ENCODE assay signal across 20 mouse cellular contexts in genomic region chr19:44416240-44416639, GRCm38 (mm10). TPM values are rescaled to one million over a fixed set of nuclear protein-coding genes. Genes with fewer than 3 reads are reported as not detected.
A peak's percentile ranks its signal among the peaks of the same experiment; 100 is the strongest.
DNase-seq lines count a peak whose midpoint lies in the region; ATAC-seq and TF ChIP-seq lines count a peak whose summit lies in the region.
"Had no signal": no experiment of that assay in that cellular context is flagged by ENCODE, and none has a peak within 500 bp of the region (broad histone marks: within the 10 kb centered on the region; RNA-seq: fewer than 3 reads in every experiment).

No protein-coding gene starts in this region.

- ATAC-seq in intestine, postnatal 0 days = peak; percentile 47; the same call in 1 of the 2 replicates
- no peak for ATAC-seq in intestine, embryonic 15.5 days
- ATAC-seq: activated CD4-positive, CD25-positive, alpha-beta regulatory T cell, adult 4 months; forebrain, embryonic 13.5 days had no signal

- H3K36me3 ChIP-seq in intestine, postnatal 0 days (ENCODE audit: control insufficient read depth, insufficient read depth) = no peaks in the 10 kb centered on the region
- H3K36me3 ChIP-seq in intestine, embryonic 15.5 days = no peaks in the 10 kb centered on the region
- H3K36me3 ChIP-seq: hindbrain, embryonic 15.5 days; limb, embryonic 13.5 days; stomach, embryonic 15.5 days had no signal

- H3K4me2 ChIP-seq in intestine, postnatal 0 days (replicated peaks; ENCODE audit: low read depth) = no peak overlapping the region
- no peak overlapping the region for H3K4me2 ChIP-seq in intestine, embryonic 15.5 days (replicated peaks)
- H3K4me2 ChIP-seq: forebrain, embryonic 13.5 days; hindbrain, embryonic 15.5 days; limb, embryonic 13.5 days; midbrain, embryonic 11.5 days; stomach, embryonic 15.5 days had no signal

- H3K9ac ChIP-seq in intestine, postnatal 0 days (ENCODE audit: low read depth, low read length) = no peak overlapping the region
- no peak overlapping the region for H3K9ac ChIP-seq in intestine, embryonic 15.5 days
- H3K9ac ChIP-seq: forebrain, embryonic 13.5 days; hindbrain, embryonic 15.5 days; limb, embryonic 13.5 days; stomach, embryonic 15.5 days had no signal

- no peaks in the 10 kb centered on the region for H3K9me3 ChIP-seq in intestine, postnatal 0 days (ENCODE audit: control insufficient read depth)
- H3K9me3 ChIP-seq in intestine, embryonic 15.5 days = no peaks in the 10 kb centered on the region
- H3K9me3 ChIP-seq: forebrain, embryonic 13.5 days; hindbrain, embryonic 15.5 days; limb, embryonic 13.5 days; stomach, embryonic 15.5 days had no signal

- no peaks in the 10 kb centered on the region for H3K4me1 ChIP-seq in intestine, postnatal 0 days (replicated peaks; ENCODE audit: control insufficient read depth, insufficient read depth, low read length)
- no peaks in the 10 kb centered on the region for H3K4me1 ChIP-seq in intestine, embryonic 15.5 days (replicated peaks)
- H3K4me1 ChIP-seq: forebrain, embryonic 13.5 days; hindbrain, embryonic 15.5 days; limb, embryonic 13.5 days; stomach, embryonic 15.5 days had no signal

- H3K27ac ChIP-seq in intestine, postnatal 0 days (ENCODE audit: low read depth, low read length) = no peak overlapping the region
- no peak overlapping the region for H3K27ac ChIP-seq in intestine, embryonic 15.5 days
- H3K27ac ChIP-seq: forebrain, embryonic 13.5 days; hindbrain, embryonic 15.5 days; layer of hippocampus, adult 2 months; left cerebral cortex, adult 2 months; limb, embryonic 13.5 days; stomach, embryonic 15.5 days had no signal

- DNase-seq in 3134 (ENCODE audit: extremely low read depth, insufficient read length, low spot score) = peak; percentile 68
- peak; percentile 78 for DNase-seq in adrenal gland, postnatal 10 days
- peak; percentile 19 for DNase-seq in kidney, postnatal 14 days
- DNase-seq in spleen, adult 18-20 months = no peak
- no peak for DNase-seq in right cerebral cortex, adult 18-20 months
- no peak for DNase-seq in cerebellum, postnatal 4 days (ENCODE audit: low spot score in 2 of 2)
- DNase-seq: cerebellum, postnatal 36 days; lung, postnatal 14 days; right cerebral cortex, postnatal 4 days; thymus, postnatal 25 days had no signal

- H3K27me3 ChIP-seq in intestine, postnatal 0 days (replicated peaks; ENCODE audit: control insufficient read depth, insufficient read depth, low read length) = 0 out of 2 replicates have a peak, but pooled peaks cover 4% of the 10 kb centered on the region
- no peaks in the 10 kb centered on the region for H3K27me3 ChIP-seq in intestine, embryonic 15.5 days (replicated peaks)
- H3K27me3 ChIP-seq: hindbrain, embryonic 15.5 days; limb, embryonic 13.5 days; stomach, embryonic 15.5 days had no signal

- no peak for TF ChIP-seq CTCF in intestine, postnatal 0 days (IDR thresholded peaks at IDR 0.05; ENCODE audit: low read depth)

- 63% methylated on average over 5 of the region's 5 CpGs for WGBS in intestine, postnatal 0 days
- WGBS in intestine, embryonic 15.5 days = 85% methylated on average over 5 of the region's 5 CpGs

- no peak overlapping the region for H3K4me3 ChIP-seq in intestine, postnatal 0 days (ENCODE audit: low read depth, low read length)
- no peak overlapping the region for H3K4me3 ChIP-seq in intestine, embryonic 15.5 days (replicated peaks)
- H3K4me3 ChIP-seq: forebrain, embryonic 13.5 days; hindbrain, embryonic 15.5 days; layer of hippocampus, adult 2 months; left cerebral cortex, adult 2 months; limb, embryonic 13.5 days; stomach, embryonic 15.5 days had no signal

RNA-seq across cellular contexts. Expression of gene Scd1, which starts 8.6 kb away (rescaled TPM):
- 1.5 and 2.6 TPM in 2 replicates for polyA plus RNA-seq in intestine, postnatal 0 days (2015; fragmentation: Nextera tagmentation; extraction: Ambion mirVana)
- 5.2 TPM in 2 replicates for polyA plus RNA-seq in intestine, embryonic 15.5 days (2015; fragmentation: Nextera tagmentation; extraction: Ambion mirVana)
- total RNA-seq in adrenal gland, postnatal 10 days (2021) = 100 to 1,000 TPM; 181 to 382 TPM

Comparison
In these comparisons a context has a peak if more than half of its experiments do, and no peak if none do; other contexts are left out.
1. DNase-seq: peak in 3134 (single experiment), adrenal gland, postnatal 10 days (single experiment) and kidney, postnatal 14 days (single experiment); none in spleen, adult 18-20 months (0 of 2), right cerebral cortex, adult 18-20 months (single experiment) and cerebellum, postnatal 4 days (0 of 2).